Mouse (Mus musculus) gastrocnemius, adult 8-10 months (tissue): ENCODE measurements around the gene Dgcr6. TPM values are rescaled to one million over a fixed set of nuclear protein-coding genes. Genes with fewer than 3 reads are reported as not detected.
"Not testable (repeated sequence)": the region's sequence is repeated elsewhere in the genome, so short reads cannot be mapped to it uniquely, and the experiment has no call there.

Experiments used
- DNase-seq, 2 experiments: peaks; one replicate each; pipeline ENCODE4 v3.0.0; 2022; ENCODE audit warnings: low spot score in 2 of 2
- total RNA-seq, 4 experiments: library from RNA; stranded (reverse); gene quantifications; 2 replicates each; pipeline ENCODE4 v1.2.4; 2022

Dgcr6 gene
- total RNA-seq, result 10 to 100 TPM; 48.2 to 56.8 (median 51.2) TPM

GRCm38 (mm10) chr16:18052731-18053202, at the start of gene Dgcr6:
Gene Dgcr6, plus strand, starts transcription at chr16:18052860.
- DNase-seq, result peak; percentile 68 to 73

DNA sequence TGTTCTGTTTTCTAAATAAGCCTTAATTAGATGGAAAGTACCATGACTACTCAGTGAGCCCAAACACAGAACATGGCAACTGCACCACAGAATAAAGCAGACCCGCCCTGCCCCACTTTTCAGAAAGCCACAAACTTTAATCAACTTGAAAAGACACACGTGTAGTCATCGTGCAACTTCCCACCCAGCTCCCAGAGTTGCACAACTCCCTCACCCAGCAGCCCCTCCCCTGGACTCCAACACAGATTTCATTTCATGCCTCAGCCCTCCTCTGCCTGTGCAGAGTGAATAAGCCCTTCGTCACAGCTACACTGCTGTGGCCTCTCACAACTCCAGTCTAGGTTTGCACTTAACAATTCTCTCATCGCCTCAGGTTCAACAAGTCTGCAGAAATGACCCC, 48.1 kb upstream of the Dgcr6 start:
- DNase-seq, result no peak

DNA sequence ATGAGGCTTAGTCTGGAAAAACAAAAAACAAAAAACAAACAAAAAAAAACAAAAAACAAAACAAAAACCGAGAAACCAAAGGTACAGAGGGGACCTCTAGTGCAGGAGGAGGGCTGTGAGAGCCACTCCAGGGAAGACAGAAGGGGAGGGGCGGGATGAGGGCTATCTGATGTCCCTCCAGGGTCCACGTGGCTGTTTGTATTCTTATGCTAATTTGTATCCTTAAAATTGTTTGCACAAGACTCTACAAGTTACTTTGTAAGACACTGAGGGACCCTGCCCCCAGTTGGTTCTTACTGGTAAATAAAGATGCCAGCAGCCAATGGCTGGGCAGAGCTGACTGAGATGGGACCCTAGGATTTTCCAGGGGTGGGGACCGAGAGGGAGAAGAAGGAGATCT, 45.6 kb upstream of the Dgcr6 start:
- DNase-seq, result no peak

GRCm38 (mm10) chr16:18011101-18011500, 41.6 kb upstream of the Dgcr6 start:
- no peak for DNase-seq

DNA sequence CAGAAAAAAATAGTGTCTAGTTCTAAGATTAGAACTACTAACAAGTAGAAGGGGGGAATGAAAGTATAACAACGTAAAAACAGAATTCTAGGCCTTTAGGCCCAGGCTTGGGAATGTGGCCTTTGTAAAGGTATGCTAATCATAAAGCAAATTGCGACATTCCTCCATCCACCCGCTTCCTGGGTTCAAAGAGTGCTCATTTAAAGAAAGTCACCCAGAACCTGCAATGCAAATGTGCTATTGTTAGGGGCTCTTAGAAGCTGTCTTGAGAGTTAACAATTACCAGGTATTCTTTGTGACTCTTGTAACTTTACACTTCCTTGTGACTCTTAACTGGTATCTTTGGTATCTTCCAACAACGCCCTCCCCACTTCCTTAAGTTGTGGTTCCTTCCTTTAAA, 36.2 kb upstream of the Dgcr6 start:
- not testable (repeated sequence) for DNase-seq

GRCm38 (mm10) chr16:18022780-18023557, 29.7 kb upstream of the Dgcr6 start:
- no peak for DNase-seq

DNA sequence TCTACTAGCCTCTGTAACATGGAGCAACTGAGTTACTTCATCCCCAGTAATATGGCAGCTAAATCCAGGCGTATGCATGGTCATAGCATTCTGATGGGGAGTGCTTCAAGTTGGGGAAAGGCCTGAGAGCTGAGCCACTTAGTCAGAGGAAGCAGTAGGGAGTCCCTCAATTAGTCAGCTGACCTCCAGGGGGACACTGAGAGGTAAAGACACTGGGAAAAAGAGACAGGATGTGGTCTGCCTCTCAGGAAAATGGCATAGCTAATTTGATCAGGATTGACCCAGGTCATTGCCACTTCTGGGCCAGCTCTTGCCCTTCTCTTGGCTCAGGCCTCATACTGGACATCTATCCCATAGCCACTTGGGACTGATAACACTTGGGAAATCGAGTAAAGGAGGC, 25.3 kb upstream of the Dgcr6 start:
- DNase-seq, result no peak

GRCm38 (mm10) chr16:18031752-18032151, 20.9 kb upstream of the Dgcr6 start:
- no peak for DNase-seq

- no peak for DNase-seq
Measured at GRCm38 (mm10) chr16:18033289-18033688, 19.4 kb upstream of the Dgcr6 start.

DNA sequence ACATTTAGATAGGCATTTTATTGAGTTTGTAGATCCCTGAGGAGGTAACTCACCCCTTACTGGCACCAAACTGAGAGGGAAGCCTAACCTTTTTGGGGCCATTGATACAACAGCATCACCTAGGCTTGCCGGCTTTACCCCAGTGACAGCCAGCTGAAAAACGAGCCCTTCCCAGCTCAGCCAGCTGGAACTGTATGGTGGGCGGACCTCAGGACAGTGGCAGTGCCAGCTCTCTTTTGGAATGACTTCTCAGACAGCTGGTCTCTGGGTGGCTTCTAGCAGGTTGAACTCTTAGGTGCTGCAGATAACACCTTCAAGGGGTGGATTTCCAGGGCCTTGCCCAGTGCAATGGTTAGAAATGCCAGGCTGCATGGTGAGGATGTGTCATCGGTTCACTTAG, 18.4 kb upstream of the Dgcr6 start:
- DNase-seq, result peak; percentile 31 to 54

- DNase-seq, result peak; percentile 26 to 40
Measured at GRCm38 (mm10) chr16:18036425-18036955, 16.2 kb upstream of the Dgcr6 start.

- no peak for DNase-seq
Measured at GRCm38 (mm10) chr16:18037025-18037424, 15.6 kb upstream of the Dgcr6 start.

- no peak for DNase-seq
Measured at GRCm38 (mm10) chr16:18044991-18045390, 7.7 kb upstream of the Dgcr6 start.

DNA sequence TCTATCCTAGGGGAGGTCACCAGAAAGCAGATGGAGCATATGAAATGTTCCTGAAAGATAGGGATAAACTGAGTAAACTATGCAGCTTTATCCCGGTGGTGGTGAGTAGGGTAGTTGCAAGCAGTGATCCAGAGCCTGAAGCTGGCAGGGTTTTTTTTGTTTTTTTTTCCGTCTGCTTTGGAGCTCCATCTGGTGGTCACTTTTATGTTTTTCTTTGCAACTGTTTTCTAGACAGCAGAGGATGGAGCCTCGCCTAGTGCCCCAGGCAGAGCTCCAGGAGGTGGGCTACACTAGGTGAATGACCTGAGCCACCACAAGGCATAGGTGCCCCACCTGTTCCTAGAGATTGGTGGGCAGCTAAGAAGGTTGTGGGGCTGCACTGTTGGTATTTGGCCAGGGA, 5.0 kb upstream of the Dgcr6 start:
- DNase-seq, result no peak

DNA sequence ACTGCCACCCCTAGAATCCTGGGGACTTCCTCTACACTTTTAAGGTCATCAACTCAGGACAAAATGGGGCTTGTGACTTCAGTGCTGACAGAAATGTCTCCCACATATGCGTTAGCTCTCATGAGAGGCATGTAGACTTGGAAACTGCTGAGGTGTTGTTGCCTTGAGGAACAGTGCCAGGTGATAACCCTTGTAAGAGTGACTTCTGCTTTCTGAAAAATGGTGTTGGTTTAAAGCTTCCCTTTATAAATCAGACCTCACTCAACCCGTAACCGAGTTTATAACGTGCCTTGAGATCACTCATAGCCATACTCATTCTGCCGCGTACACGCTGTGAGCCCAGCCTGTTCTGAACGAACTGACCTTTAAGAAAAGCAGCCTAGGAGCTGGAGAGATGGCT, 4.6 kb upstream of the Dgcr6 start:
- no peak for DNase-seq

DNA sequence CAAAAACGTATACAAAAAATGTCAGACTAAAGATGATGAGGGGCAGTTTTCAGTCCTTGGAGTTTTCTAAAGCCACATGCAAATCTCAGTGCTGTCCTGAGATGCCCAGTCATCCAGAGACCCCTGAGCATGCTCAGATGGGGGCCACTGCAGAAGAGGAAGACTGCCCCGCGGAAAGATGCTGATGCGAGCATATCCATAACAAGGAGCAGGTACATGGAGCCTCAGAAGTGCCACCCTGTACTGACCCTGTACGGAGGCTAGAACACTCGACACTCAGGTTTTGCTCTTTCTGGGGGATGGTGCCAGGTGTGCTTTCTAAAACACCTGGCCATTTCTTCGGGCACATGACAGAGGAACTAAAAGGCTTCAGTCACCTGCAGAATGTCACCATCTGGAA, 338 bp upstream of the Dgcr6 start:
- DNase-seq, result no peak

DNA sequence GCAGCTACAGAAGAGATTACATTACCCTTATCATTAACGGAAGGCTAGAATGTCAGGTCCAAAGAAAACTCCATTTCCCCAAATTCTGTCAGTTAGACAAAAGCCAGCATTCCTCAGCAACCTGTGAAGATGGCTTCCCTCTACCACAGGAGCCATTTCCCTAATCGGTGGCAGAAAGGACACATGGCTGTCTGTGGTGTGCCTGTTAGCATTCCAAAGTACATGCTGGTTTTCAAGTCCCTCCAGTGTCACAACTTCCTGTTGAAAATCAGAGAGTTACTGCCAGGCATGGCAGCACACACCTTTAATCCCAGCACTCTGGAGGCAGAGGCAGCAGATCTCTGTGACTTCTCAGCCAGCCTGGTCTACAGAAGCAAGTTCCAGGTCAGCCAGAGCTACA, 3.6 kb downstream of the Dgcr6 start:
- no peak for DNase-seq

DNA sequence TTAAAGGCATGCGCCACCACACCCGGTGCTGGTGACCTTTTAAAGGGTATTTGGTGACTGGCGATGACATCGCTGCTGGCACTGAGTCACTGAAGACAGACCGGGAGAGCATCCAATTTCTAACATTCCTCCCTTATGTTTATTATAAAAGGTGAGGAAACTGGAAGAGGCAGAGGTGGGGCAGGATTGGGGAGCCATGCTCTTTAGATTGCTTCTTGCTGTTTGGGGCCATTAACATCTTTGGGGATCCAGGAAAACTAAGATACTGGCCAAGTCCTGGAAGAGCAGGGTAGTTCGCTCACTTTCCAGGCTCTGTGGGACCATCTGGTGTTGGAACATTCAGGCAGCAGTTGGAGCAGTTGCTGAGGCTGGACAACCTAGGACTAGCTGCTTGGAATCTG, 5.7 kb downstream of the Dgcr6 start:
- no peak for DNase-seq

DNA sequence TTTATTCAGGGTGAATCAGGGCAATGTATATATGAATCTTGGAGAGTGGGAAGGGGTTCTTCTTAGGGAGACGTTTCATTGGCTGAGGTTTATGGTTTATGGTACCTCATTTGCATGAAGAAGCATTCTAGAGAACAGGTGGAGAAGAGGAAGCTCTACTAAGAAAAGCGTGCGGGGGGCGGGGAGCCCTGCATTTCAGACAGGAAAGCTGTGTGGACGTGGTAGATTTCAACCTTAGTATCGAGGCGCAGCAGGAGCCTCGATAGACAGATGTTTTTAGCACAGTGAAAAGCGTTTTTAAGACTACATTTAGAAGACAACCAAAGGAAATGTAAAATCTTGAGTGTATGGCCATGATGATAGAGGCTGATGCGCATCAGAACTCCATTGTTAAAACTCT, 6.6 kb downstream of the Dgcr6 start:
- no peak for DNase-seq

- DNase-seq, result no peak
Measured at GRCm38 (mm10) chr16:18061201-18061600, 8.5 kb downstream of the Dgcr6 start.

DNA sequence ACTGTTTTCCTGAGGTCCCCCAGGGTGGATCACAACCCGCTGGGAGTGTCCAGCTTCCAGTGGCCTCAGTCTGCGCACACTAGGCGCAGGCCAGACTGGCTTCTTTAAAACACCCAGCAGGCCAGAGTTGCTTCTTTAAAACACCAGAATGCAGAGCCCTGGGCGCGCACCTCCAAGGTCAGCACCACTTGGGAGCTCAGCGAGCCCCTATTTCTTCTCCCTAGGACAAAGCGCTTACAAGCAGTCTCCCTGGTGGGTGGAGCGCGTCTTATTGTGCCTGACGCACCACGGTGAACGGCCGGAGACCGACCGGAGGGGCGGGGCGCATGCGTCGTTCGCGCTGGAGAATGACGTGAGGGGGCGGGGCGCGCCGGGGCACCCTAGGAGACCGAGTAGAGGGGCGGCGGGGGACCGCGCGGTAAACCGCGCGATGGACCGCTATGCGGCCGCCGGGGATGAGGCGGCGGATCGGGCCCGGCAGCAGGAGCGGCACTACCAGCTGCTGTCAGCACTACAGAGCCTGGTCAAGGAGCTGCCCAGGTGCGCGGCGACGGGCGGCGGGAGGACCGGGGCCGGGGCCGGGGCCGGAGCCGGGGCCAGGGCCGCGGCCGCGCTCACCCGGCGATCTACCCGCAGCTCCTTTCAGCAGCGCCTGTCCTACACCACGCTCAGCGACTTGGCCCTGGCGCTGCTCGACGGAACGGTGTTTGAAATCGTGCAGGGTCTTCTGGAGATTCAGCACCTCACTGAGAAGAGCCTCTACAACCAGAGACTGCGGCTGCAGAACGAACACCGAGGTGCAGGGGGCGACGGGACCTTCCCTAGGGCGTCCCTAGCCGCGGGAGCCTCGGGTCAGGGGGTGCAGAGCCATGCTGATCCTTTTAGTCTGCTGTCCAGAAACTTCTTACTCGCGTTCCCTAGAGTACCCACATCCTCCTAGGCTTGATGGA, 13.7 kb downstream of the Dgcr6 start:
- peak; percentile 80 to 85 for DNase-seq
